Mouse (Mus musculus): ENCODE data around the gene Nt5c1a.
"Not testable (repeated sequence)": the region's sequence is repeated elsewhere in the genome, so short reads cannot be mapped to it uniquely, and the experiment has no call there.

Gene Nt5c1a

DNA sequence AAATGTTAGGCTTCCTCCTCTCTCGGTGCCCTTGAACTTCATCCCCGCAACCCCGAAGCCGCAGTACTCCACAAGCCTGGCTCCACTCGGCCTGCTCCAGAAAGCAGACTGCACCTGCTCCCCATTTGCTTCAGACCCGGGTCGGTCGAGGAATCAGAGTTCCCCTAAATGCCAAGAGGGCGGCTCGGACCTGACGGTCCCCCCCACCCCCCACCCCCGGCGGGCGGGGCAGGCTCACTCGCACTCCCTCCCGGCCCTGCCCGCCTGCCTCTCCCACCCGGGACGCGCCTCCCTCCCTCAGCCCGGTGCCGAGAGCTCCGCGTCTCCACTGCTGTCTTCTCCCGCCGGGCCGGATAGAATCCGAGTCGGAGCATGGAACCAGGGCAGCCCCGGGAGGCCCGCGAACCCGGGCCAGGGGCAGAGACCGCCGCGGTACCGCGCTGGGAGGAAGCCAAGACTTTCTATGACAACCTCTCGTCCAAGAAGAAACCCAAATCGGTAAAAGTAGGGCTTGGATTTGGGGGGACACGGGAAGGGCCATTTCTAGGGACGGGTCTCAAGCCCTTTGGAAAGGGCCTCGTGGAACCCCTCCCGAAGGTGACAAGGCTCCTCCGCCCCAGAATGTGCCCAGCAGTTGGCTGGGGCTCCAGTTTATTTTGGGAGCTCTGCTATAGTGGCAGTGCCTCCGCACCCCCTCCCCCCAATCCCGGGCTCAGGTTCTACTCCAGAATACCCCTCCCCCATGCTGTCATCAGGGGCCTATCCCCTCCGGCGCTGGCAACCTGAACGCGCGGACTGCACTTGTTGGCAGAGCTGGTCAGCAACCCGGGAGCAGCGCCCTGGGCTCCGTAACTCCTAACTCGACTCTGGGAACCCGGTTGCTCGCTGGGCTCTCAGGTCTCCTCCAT is at the start of gene Nt5c1a:
Gene Nt5c1a, plus strand, starts transcription at position 319 of the 908 bp plus-strand sequence.
- DNase-seq (ENCODE audit: low read depth, low spot score), result no peak

DNA sequence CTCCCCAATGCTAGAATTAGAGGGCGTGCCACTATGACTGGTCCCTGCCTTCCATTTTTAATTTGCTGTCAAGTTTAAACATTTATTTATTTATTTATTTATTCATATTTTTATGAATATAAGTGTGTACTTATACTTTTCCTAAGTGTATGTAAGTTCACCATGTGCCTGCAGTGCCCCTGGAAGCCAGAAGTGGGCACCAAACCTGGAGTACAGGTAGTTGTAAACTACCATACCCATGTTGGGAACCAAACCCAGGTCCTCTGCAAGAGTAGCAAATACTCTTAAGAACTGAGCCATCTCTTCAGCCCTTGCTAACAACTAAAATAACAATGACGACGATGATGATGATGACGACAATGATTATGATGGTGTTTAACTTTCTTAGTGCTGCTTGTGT is 49.3 kb upstream of the Nt5c1a start:
- DNase-seq (ENCODE audit: low read depth, low spot score), result no peak

DNA sequence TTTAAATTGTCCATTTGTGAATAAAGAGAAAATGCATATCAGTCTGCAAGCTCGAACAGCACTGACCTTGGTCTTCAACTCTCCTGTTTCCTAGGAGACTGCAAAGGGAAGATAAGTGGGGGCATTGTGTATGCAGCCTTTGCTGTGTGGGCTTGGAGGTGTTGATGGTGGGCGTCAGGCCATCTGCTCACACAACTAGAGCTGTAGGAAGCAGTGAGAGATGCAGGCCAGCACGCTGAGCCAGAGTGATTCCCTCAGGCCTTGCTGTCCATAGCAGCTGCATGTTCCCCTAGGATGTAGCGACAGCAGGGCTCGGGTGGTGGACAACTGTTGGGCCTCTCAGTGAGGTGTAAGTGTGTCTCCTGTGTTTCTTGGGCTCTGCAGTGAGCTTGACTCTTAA is 48.3 kb upstream of the Nt5c1a start:
- DNase-seq (ENCODE audit: low read depth, low spot score), result no peak

DNA sequence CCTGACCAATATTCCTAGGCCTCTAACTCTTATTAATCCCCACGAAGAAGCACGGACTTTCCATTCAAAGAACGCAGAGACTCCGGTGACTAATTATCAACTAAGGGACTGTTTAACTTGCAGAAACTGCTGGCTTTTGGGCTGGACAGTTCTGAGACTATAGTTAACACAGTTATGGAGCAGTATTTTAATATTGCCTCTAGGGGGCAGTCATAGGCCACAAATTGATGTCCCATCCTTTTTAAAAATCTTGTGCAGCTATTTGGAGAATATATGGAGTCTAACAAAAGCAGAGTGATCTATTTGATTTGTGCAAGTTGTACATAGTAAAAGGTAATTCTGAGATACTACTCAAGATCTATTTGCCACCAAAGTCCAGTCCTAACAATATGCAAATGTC is 46.3 kb upstream of the Nt5c1a start:
- peak; percentile 49 for DNase-seq (ENCODE audit: low read depth, low spot score)

DNA sequence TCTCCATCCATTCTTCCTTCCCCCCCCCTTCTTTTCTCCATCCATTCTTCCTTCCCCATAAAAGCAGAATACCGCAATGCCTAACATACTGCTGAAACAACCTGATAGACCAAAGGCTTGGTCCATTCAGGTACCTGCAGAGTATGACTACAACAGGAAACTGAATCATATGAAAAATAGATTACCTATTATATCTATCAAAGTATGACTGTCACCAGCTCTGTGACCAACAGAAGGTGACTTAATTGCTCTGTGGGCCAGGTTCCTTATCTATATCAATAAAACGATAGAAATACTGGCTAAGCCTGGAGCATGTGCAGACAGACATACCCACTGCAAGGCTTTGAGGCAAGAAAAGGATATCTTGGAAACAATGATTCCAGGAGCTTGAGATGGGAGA is 45.9 kb upstream of the Nt5c1a start:
- DNase-seq (ENCODE audit: low read depth, low spot score), result no peak

DNA sequence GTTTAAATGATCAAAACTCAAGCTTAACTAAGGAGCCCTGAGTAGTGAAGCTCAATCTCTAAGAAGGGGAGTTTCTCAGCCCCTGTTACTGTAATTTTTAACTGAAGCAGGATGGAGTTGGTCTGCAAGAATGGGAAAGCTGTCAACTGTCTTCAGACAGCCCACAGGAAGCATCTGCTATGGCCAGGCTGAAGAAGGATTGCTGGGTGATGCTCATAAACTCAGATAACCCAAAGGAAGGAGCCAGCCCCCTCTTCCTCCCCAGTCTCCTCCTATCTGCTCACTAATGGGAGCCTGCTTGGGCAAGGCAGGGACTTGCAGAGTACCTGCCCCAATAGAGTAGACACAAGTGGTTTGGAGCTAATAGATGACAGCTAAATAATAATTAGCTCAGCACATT is 45.5 kb upstream of the Nt5c1a start:
- no peak for DNase-seq (ENCODE audit: low read depth, low spot score)

DNA sequence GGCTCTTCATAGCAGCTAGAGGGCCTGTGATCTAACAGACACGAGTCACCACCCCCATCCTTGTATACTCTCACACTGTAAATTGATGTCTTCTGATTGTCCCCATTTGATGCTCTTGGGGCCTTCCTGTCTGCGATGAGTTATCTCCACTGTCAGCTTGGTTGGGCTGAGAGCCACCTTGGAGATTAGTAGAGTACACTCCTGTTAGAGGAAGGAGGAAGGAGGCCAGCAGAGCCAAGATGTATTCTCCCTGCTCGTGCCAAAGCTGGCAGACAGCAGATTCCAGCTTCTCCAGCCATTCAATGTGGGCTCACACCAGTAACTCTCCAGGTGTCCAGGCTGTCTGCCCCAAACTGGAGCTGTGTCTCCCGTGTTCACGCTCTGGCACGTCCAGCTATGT is 40.7 kb upstream of the Nt5c1a start:
- DNase-seq (ENCODE audit: low read depth, low spot score), result no peak

DNA sequence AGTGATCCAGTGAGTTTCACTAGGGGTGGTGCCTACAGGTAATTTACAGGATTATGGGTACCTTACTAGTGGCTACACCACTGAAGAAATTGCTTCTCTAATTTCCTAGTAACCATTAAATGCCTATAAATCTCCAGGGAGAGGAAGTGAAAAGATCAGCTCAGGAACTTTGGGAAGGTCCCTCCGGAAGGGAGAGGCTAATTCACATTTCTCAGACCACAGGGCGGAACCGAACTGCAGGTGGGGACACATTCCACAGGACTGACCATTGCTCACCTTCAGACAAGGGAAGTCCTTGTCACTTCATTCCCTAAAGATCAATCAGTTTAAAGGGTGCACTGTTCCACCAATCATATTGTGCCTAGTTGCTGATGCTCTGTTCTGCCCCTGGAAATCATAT is 40.1 kb upstream of the Nt5c1a start:
- DNase-seq (ENCODE audit: low read depth, low spot score), result not testable (repeated sequence)

DNA sequence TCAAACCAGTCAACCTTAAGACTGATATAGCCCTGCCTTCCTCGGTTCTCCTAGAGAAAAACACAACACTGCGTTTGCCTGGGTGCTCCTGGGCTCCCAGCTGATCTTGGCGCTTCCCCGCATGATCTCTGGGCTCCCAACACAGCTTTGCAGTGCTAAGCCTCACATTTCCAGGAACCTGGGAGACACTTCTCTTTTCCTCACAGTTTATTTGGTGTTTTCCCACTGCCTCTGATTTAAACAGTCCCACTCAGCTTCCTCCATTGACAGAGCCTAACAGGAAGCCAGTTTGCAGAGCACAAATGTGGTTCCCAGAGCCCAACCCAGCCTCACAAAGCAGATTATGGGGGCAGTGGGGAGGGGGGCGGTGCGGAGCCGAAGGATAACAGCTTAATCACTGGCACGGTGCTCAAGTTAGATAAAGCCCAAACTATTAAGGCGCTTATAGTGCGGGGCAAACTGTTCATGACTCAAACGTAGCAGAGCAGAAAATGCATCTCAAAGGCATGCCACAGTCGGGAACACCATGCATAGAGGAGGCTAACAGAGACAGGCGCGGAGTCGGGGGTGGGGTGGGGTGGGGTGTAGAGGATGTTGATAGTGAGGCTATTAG is 38.9 kb upstream of the Nt5c1a start:
- DNase-seq (ENCODE audit: low read depth, low spot score), result no peak

DNA sequence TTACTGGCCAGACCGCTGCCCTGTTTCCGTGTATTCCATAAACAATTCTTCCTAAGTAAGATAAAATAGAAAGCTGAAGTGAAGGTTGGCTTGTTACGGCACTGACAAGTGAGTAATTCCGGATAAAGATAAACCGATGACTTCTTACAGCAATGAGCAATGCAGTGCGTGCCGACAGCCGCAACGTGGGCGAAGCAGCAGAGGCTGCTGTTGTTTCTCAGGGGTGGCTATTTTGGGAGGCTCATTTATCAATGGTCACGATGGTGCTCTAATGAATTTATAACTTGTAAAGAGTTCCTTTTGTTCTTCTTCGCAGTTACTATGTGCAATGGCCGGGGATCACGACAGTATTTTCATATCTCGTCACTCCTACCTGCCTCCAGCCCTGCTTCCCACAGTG is 37.1 kb upstream of the Nt5c1a start:
- DNase-seq (ENCODE audit: low read depth, low spot score), result no peak

DNA sequence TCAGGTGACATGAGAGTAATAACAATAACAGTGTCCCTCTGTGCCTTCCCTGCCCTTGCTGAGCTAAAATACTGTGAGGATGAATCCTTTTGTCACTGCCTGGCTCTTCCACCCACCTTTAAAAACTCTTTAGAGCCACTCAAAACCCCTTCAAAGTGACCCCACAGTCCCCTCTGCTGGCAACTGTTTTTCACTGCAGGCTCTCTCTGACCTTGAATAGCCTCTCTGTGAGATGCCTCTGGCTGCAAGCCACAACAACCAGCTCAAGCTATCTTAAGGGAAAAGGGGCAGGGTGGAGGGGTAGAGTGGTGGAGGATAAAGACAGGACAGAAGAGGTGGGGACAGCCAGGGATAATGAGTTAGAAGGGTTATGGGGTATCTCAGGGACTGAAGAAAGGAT is 29.5 kb upstream of the Nt5c1a start:
- no peak for DNase-seq (ENCODE audit: low read depth, low spot score)

DNA sequence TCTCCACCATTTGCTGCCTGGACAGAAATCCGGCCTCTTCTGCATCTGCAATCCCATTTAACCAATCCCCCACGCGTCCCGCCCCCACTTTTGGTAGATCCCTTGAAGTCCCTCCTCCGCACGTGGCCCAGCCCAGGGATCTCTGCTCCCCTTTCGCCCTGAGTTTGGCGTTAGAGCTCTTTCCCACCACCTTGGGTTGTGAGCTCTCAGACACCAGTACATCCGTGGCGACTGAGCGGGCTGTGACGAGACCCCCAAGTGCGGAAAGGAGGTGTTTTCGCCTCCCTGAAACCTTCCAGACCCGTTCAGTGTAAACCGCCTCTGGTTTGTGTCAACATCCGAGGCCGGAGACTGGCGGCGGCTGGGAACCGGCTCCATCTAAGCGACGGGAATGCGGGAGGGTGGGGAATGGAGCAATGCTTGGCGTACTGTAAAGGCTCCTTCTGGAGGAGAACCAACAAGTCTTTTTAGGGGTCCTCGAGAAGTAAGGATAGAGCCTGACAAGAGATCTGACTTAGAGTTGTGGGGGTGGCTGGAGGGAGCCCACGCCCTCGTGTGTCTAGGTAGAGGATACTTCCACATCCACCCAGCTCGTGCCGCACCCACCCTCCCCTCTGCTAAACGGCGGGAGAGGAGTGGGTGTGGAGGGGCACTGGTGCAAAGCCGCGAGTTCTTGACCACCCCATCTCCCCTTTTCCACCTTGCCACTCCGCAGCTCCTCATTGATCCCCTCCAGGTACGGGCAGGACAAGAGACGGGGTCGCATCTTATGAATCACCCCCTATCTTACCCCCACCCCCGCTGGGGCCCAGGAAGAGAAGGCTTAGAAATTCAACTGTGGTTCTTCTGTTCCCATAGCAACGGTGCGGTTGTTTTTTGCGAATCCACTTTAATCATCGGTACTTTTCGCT is 18.7 kb upstream of the Nt5c1a start, which contains the start of gene Hpcal4:
Gene Hpcal4, plus strand, starts transcription at position 900 of the 911 bp plus-strand sequence.
- DNase-seq (ENCODE audit: low read depth, low spot score), result peak; percentile 9

DNA sequence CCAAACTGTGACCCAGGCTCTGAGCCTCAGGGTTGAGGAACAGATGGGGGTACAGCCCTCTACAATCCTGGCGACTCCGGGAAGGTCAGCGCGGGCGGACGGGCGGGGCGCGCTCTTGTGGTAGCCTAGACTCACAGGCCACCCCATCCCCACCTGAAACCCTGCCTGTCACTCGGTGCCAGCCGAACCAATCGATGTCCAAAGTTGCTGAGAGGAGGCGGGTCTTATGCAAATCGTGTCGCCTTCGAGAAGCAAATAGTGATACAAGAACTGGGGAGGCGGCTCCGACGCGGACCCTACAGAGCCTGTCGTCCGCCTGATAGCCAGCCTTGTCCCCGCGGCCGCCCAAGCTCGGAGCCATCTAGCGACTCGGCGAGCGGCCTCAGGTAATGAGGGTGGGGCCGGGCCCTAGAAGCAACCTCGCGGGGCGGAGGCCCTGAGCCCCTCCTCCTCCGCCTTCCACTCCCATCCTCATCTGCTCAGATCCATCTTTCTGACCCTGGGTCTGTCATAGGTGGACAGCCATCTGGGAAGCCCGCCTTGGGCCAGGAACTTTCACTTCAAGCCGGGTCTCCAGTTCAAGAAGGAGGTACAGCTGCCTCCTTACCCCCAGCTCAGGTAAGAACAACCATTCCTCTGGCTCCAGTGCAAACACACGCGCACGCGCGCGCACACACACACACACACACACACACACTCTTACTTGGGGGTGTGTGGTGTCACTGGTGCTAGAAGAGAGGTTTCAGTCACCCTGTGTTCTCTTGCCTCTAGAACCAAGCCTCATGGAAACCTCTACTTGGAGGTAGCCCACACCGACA is 17.9 kb upstream of the Nt5c1a start:
- peak; percentile 74 for DNase-seq (ENCODE audit: low read depth, low spot score)

DNA sequence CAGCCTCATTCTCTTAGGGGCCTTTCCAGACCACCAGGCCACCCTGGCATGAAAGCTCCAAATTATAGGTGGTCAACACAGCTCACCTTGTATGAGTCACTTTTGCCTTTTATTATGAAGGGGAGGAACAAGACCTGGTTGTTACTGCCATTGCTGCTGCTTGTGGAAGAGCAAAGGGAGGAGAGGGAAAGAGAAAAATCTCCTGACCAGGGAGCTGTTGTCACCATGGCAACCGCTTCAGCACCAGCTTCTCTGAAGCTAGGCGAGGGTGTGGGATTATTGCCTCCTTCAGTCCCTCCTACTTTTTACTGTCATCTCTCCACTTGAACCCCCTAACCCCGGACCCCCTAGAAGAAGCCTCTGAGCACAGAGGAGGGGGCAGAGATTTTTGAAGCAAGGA is 16.5 kb upstream of the Nt5c1a start:
- DNase-seq (ENCODE audit: low read depth, low spot score), result no peak

DNA sequence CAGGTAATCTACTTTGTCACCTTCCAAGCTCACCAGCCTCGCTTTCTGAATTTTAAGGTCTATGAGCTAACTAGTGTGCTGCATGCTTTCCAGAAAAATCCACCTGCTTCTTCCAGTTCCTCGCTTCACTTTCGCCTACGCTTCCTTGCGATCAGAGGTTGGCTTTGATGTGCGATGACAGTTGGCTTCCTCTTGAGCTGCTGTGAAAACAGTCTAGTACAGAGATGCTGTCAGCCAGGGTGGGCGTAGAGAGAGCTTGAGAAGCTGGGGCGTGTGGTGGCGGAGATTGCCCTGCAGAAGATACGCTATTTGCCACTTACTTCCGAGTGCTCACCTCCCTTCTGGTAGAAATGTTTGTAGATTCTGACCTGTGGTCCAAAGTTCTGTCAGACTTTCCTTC is 9.0 kb upstream of the Nt5c1a start:
- no peak for DNase-seq (ENCODE audit: low read depth, low spot score)

DNA sequence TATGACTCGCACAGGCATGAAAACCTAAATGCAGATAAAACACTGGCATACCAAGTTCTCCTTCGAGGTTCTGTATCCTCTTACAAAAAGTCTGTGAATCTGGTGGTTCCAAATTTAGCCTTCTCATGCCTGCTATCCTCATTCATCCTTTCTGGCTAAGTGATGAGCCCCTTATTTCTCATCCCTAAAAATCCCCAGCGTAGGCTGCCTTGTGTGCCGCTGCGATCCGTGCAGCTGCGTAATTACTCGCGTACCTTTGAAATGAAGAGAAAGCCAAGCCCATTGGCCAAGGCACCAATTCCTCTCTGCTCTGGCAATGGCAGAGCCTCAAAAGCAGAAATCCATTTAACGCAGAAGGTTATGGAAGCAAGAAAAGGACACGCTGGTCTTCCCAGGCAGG is 7.5 kb upstream of the Nt5c1a start:
- no peak for DNase-seq (ENCODE audit: low read depth, low spot score)

DNA sequence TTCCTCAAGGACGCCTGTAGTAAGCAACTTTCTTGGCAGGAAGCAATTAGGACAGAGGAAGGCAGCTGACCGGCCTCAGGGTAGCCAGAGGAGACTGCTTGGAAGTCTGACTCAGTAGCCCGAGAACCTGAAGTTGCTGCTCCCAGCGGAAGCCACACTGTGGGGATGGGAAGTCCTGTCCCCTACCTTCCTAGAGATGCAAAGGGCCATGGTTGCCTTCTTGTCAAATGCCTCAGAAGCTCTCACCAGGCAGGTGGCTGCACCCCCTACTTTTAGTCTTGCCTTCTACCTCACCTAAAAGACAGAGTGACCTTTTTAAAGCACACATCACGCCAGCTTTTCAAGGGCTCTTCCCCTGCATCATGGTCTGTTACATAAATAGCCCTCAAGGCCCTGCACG is 4.6 kb upstream of the Nt5c1a start:
- no peak for DNase-seq (ENCODE audit: low read depth, low spot score)

DNA sequence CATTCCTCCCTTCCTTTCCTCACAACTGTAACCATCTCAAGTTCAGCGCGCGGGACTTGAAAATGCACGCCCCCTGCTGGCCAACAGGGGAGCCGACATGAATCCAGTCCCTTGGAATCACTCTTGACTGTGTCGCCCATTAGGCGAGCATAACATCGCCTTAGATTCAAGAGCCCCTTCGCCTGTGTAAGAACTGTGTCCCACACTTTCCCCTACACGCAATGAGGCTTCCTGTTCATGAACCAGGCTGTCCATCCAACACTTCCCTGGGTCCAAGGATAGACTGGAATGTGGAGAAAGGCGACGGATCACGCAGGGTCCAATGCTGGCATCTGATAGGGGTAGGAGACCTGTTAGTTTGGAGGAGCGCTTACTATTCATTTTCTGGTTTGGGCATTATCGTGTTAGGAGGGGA is 526 bp upstream of the Nt5c1a start:
- peak; percentile 63 for DNase-seq (ENCODE audit: low read depth, low spot score)

DNA sequence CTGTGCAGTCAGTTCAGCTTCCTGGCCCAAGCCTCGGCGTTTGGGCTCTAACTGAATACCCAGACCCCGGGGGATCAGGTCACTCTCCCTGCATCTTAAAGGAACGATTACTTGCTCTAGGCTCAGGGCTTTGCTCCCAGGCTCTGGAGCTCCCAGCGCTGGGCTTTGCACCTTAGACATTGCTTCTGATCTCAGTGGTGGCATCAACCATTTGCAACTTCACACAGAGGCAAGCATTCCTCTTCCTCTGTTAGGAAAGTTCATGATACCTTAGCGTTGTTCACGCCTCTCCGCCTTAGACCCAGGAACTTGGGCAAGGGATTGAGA is 753 bp downstream of the Nt5c1a start:
- no peak for DNase-seq (ENCODE audit: low read depth, low spot score)

DNA sequence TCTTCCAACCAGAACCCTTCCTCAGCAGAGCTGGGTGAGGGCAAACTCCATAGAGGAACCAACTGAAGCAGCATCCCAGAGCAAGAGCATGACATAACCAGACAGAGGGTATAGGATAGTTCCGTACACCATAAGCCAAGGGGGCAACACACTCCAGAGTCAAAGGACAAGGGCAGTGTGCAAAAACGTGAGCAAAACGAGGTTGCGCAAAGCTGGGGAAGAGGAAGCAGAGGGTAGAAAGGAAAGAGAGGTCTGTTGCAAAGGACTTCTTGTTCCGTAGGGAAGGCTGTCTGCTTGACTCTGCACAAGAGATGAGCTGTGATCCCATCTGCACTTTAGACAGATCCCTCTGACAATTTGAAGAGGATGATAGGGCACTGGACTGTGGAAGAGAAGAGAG is 6.0 kb downstream of the Nt5c1a start:
- no peak for DNase-seq (ENCODE audit: low read depth, low spot score)

DNA sequence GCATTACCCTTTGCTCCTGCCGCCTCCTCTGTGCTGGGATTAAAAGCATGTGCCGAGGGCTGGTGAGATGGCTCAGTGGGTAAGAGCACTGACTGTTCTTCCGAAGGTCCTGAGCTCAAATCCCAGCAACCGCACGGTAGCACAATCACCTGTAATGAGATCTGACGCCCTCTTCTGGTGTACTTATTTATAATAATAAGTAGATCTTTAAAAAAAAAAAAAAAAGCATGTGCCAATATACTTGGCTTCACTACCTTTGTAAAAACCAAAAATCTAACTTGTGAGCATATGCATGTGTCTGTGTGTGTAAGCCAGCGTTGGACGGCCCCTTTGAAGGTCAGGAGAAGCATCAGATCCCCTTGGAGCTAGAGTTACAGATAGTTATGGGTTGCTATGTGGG is 9.7 kb downstream of the Nt5c1a start:
- no peak for DNase-seq (ENCODE audit: low read depth, low spot score)
